Mouse (Mus musculus): ENCODE measurements around the gene Nudt6.

- TF ChIP-seq CTCF (IDR thresholded peaks at IDR 0.05; ENCODE audit: low read depth) (no peak), EP300 (IDR thresholded peaks at IDR 0.05; ENCODE audit: low read depth) (no peak)
Observed at GRCm38 (mm10) chr3:37413446-37413845, 6.6 kb downstream of the Nudt6 start.
